Mouse (Mus musculus) cerebellum, adult 11-12 months (tissue): ENCODE data around the gene Ttll11.

Experiments used
- DNase-seq: peaks from one replicate; pipeline ENCODE4 v3.0.0; 2022

The Ttll11 gene

DNA sequence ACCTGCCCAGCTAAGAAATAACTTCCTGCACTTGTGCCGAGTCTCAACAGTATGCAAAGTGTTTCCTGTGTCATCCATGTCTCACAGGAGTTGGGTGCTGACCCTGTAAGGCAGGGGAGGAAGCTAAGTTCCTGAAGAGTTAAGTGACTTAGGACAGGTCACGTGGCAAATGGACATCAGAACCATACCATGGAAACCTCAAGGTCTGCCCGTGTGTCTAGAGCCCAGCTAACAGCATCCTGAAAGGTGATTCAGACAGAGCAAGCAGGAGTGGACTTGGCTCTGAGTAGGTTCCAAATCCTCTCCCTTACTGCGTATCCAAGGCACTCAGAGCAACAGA is 80.6 kb downstream of the Ttll11 start:
- no peak for DNase-seq

DNA sequence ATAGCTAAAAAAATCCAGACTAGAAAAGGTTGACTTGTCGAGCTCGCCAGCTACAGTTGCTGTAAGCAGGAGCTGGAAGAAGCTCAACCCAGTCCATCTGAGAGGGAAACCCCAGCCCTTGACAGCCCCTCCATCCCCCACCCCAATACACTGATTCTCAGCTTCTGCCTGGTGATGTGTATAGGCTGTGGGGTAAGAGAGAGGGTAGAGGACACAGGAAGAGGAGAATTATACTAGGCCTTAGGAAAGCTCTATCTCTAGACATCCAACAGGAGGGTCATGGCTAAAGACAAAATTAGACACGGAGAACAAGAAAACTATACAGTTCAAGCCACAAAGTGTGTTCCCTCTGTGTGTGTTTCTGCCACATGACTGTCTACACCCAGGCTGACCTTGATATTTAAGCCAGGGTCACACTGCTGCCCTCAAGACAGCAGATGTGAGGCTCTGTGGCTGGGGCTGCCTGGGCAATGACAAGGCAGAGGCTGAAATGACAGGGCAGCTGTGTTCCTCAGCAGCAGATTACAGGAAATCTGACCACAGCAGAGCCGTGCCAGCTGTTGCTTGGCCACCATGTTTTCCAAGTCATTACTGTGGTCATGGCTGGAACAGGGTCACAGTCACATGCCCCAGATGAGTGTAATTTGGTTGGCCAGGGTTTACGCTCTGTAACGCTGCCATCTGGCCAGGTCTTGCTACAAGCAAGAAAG is 81.1 kb downstream of the Ttll11 start:
- no peak for DNase-seq

DNA sequence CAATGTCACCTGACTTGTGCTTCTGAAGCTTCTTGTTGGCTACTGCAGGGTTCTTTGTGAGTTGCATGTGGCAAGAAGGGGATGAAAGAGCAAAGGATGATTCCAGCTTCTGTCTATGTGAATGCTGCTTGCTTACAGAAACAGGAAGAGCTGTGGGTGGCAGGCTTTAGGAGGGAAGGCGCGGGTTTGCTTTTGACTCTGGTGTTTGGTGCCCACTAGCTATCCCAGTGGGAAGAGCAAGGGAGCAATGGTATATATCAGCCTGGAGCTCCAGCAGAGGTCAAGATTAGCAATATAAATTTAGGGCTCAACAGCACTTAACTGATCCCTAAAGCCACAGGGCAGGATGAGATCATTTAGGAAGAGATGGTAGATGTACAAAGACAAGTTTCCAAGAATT is 82.6 kb downstream of the Ttll11 start:
- DNase-seq = no peak

DNA sequence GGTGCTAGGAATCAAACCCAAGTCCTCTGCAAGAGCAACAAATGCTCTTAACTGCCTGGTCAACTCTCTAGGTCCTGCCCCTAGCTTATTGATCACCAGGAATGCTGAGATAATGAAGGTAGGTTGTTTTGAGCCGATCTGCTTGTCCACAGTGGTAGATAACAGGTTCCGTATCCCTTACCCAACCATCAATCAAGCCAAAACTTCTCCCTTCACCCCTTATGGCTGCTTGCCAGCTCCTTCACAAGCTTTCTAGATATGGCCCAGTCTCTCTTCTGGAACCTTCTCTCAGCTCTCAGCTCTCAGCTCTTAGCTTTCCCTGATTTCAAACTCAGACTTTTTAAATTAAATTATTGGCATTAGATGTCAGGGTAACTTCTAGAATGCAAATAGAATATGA is 85.2 kb downstream of the Ttll11 start:
- no peak for DNase-seq

DNA sequence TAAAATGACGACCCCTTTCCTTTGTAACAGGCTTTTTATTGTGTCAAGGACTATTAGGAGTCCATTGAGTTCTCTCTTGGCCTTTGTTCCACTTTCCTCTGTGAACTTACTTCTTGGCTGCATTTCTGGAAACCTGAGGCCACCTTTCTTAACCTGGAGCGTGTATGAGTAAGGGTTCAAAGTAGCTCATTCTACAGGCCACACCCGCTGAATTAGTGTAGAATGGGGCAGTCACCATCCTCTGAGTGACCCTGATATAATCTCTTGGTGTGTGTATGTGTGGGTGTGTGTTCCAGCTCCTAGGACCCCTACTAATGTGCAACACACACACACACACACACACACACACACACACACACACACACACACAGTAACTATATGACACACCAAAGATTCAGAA is 89.1 kb downstream of the Ttll11 start:
- no peak for DNase-seq

DNA sequence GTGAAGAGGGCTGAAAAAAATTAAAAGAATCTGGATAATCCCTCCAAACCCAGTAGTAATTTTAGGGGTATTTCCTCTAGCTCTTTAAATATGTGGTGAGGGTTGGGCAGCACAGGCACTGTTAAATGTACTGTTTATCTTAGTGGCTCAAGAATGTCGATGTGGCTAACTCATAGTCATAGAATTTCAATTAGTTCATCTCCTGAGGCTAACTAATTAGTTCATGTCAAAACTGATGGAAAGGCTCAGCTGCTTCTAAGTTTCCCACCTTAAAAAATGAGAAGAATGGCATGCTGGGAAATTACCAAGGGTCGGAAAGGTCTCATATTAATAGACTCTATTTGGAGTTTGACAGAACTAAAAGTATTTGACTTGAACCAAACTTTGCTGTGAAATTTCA is 89.9 kb downstream of the Ttll11 start:
- no peak for DNase-seq

DNA sequence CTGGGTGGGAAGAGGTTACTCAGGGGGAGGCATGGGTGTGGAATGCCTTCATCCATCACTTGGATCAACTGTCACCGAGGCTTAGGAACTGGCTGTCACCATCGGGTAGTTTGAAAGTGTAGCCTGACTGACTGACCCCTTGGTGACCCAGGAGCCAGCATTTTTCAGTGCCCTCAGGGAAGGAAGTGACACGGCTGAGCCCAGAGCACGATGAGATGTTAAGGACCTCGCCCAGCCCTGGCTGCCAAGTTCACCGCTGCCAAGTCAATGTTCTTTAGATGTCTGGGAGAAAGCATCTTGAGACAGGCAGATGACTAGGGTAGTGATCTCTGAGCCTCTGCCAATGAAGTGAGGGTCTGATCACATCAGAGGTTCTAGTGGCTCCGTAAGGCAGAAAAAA is 95.4 kb downstream of the Ttll11 start:
- DNase-seq = no peak

DNA sequence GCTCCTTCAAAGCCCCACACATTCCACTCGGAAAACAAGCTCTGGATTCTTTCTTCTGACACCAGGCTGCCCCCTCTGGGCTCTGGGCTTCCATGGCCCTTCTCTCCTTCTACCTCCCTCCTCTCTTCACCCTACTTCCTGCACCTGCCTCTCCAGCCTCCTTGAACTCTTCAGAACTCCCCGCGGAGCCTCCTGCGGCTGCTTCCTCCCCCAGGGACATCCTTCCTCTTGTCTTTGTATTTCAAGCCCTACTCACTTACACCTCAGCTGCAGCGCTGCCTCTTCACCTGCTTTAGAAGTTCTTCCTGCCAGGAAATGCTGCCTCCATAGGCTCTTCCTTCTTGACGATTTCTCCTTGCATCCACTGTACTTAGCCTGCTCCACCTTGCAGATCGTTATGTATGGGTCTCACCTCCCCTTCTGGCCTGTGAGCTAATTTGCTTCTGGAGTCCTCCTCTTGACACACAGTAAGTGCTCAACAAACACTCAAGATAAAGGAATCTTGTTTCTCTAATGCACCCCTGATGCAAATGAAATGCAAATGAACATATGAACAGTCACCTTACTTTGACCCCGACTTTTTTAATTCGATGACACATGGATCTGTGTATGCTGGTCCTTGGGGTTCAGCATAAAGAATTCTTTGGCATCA is 97.3 kb downstream of the Ttll11 start:
- DNase-seq = no peak

DNA sequence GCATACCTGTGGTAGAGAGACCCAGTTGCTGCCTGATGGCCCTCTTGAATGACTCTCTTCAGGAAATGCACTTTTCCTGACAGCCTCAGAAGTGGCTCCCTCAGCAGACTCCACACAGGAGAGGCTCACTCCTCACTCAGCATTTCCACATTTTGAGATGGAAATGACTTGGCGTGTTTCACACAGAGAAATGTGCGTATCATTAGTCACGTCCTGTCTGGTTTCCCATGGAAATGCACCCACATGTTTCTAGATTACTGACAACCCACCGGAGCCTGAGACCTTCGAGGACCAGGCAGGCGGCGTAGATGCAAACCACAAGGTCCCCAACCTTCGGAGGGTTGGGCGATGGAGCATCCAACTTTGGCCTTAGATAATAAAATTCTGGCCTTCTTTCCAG is 97.8 kb downstream of the Ttll11 start:
- DNase-seq = no peak

DNA sequence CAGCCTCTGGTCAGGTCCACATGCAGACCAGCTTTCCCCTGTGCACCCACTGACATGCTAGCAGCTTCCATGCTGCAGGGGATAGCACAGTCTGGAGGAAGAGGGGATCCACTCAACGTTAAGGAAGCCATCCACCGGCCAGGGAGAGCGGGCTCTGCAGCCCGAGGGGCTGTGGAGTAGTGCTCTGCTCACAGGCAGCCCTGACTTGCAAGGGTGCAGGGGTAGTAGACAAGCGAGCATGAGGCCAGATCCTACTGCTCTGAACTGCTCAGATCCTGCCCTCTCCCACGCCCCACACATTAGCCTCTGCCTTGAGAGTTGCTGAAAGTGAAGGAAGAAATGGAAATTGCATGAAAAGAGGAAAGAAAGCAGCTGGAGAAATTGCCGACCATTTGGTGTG is 99.4 kb downstream of the Ttll11 start:
- no peak for DNase-seq

DNA sequence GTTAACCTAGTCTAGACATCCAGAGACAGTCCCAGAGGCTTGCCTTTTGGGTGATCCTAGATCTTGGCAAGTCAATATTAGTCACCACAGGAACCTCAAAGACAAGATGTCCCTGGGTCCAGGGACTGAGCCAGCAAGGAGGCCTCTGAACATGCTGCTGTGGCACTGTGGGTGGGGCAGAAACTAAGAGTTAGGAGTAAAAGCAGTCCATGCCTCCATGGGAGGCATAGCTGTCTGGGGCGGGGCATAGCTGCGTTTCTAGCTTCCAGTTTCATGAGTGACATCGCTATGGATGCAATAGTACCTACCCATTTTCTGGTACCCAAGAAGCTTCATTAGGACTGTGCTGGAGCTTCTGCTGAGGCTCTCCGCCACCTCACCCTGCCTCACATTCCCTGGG is 99.8 kb downstream of the Ttll11 start:
- no peak for DNase-seq

DNA sequence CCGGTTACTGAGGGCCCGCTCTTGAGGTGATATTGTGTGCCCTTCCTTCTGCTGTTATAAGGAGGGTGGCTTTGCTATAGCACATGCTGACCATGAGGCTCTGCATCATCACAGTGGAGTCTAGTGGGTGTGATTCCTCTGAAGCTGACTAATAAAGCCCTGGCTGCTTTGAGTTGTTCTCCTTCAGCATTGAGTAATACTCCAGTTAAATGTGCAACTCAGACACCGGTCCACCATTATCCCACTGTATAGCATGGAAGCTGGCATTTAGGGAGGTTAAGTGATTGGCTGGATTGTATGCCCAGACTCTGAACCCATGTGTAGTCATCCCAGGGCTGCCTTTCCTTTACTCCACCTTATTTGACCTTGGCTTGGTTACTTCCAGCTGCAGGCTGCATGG is 101.2 kb downstream of the Ttll11 start:
- no peak for DNase-seq

DNA sequence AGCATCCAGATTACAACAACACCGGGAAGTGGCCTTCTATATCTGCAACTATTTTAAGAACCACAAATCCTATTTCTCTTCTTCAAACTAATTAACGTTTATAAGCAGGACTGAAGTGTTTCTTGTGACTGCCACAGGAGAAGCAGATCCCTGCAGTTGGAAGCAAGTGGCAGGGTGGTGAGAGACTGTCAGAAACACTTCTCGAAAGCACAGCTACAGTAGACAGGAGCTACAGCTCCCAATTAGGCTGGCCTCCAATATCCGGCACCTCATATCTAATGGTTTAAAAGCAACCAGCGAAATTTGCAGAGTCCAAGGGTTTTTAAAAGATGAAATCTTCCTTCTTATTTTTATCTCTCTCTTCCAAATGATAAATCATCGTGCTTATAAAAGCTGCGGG is 104.1 kb downstream of the Ttll11 start:
- DNase-seq = no peak

DNA sequence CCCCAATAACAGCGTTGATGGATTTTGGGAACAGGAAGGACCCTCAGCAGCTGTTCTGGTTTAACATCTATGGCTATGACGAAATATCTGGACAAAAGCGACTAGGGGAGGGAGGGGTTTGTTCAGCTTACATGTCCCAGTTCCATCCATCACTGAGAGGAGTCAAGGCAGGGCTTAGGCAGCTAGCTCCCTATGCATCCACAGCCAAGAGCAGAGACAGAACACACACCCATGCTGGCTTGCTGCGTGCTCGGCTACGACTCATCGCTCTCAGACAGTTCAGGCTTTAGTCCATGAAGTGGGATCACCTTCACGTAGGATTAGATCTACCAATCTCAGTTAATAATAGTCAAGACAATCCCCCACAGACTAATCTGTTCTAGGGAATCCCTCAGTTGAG is 105.3 kb downstream of the Ttll11 start:
- DNase-seq = no peak

DNA sequence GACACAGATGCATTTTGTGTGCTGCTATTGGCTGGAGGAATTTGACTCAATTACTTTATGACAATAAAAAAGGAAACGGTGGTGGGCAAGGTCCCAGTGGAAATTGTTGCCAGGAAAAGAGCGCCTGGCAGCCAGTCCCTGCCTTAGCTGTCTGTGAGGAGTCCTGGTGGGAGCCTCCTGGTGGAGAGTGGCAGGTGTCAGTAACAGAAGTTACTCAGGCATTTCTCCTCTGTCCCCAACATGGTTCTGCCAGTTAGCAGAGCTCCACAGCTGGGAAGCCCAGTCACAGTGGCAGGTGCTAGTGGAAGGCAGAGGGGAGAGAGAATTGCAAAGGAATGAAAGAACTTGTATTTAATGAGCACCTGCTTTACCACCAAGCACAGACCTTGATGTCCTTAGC is 110.5 kb downstream of the Ttll11 start:
- DNase-seq = no peak

DNA sequence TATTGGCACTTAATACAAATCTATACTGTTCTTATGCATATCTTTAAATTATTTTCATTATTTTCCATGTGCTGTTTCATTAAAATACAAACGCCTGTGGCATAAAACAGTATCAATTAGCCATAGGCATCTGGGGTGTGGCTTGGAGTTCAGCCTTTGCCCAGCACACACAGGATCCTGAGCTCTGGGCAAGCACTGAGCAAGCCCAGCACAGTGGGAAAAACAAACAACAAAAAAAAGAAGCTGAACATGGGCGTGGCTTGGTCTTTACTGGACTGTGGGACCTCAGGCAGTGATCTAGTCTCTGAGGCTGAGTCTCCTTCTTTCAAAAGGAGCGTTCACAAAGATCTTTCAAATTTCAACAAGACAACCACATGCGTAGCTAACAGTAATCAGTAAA is 116.4 kb downstream of the Ttll11 start:
- no peak for DNase-seq

DNA sequence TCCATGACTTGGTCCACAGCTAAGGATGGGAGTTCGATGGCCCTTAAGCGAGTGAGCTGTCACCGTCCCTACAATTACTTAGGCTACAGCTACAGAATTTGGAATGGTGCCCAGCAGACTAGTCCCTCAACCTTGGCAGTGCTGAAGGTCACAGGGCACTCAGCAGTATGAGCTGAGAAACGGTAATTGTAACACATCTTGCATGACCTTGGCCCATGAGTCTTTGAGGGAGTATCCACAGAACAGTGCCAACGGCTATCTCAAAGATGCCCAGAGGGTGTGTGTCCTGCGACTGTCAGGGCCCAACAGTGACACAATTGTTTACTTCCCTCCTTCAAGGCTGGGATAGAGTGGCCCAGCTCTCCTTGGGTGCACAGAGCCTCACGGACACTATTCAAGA is 118.5 kb downstream of the Ttll11 start:
- no peak for DNase-seq

DNA sequence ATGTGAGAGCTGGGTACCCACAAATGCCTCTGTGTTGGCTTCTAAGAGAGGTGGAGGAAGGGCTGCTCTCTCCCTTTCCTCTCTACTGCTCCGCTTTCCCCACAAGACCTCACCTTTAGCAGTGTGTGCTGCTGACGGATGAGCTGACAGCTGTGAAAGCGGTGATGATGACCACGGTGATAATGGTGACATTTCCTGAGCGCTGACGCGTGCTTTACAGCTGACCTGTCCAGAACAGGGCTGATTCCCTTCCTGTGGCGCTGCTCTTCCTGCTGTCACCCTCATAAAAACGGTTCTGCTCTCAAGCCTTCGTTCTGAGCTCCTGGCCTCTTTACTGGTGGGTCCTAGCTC is 119.3 kb downstream of the Ttll11 start:
- DNase-seq = no peak

DNA sequence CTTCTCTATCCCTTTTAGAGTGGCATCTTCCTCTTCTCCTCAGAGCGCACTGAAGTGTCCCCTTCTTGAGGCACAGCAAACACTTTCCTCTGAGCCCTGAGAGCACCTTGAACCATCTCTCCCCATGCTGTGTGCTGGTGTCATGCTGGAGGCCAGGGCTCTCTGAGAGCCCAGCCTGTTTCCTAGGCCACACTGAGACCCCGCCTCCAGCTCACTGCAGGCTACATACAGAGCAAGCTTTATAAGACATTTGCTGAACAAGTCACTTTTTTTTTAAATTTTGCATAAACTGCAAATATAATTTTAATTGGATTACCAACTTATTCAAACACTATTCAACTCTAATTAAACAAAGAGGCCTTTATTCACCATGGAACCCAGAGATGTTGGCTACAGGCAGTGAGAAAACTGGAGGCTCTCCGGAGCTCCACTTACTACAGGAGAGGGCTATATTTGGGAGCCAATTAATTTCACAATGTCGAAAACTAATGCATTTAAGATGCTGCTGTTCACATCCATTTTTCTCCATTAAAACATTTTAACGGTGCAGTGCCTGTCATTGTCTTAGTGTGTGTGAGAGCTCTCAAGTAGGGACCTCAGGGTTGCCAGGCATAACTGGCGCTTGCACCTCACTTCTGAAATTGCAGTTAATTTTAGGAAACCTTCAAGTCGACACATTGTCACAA is 119.9 kb downstream of the Ttll11 start:
- DNase-seq = no peak

DNA sequence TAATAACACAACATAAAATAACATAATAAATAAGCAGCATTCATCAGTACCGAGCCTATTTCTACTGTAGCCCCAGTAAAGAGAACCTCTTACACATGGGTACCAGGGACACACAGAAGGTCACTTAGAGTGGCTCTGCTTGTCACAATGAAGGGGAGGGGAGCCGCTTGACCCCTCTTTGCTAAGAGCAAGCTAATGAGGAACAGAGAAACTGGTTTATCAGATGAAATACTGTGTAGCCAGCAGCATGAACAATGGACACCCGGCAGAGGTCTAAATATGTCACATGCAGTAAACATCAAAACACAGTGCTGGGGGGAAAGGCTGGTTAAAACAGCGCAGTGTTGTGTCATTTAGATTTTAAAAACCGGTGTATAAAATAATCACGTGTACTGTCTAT is 121.4 kb downstream of the Ttll11 start:
- no peak for DNase-seq

DNA sequence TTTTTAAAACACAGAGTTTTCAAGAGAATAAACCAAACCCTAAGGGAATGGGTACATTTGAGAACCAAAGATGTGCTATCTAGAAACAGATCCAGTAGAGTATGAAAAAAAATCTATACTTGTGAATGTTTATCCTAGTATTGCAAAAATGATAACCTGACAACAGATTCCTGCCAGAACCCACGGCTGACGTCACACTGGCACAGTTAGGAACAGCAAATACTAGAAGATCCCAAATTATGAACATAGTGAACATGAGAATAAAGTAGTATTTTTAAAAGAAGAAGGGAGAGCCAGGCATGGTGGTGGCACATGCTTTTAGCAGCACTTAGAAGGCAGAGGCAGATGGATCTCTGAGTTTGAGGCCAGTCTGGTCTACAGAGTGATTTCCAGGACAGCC is 122.8 kb downstream of the Ttll11 start:
- DNase-seq = no peak

DNA sequence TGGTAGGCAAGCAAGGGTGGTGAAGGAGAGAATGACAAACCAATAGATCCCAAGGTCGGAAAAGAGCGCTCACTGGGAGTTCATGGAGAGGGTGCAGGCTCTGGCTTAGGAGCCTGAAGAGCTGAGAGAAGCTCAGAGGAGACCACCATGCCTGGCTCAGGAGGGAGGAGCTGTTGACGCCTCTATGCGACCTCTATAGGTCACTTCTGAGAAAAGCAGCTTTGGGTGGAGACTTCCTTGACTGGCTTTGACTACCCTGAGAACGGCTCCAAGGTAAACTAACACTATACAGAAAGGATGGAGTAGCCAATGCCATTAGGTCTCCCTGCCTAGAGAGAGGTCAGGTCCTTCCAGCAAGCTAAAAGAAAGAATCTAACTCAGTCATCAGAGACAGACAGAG is 124.8 kb downstream of the Ttll11 start:
- no peak for DNase-seq

DNA sequence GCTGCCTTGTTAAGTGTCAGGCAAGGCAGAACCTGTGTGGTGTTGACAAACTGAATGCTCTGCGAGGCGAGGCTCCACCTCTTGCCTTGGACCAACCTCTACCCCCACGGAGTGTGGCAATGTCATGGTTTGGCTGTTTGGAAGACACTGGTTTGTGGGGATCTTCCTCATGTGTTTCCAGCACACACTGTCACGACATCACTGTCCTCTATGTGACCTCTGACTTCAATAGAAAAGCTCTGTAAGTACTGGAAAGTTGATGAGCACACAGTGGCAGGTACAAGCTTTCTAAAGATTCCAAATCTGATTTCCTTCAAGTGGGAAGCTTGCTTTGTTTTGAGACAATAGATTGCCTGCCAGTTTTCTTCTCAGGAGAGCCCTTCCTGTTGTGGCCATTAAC is 126.7 kb downstream of the Ttll11 start:
- DNase-seq = no peak

DNA sequence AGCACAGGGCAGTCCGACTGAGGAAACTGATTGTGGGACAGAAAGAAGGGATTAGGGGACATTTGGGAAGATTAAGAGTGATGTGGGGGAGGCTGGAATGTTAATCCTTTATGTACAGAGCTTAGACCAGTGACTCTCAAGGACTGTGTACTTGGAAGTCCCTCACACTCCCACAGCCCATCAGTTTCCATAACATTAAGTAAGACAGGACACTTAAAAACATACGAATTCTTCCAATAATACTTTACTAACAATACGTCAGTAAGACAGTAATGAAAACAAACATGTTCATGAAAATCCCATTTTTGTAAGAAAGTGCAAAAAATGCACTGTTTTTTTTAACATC is 127.6 kb downstream of the Ttll11 start:
- DNase-seq = no peak
